19 mouse cellular contexts compared by ENCODE assay signal in the genomic region with DNA sequence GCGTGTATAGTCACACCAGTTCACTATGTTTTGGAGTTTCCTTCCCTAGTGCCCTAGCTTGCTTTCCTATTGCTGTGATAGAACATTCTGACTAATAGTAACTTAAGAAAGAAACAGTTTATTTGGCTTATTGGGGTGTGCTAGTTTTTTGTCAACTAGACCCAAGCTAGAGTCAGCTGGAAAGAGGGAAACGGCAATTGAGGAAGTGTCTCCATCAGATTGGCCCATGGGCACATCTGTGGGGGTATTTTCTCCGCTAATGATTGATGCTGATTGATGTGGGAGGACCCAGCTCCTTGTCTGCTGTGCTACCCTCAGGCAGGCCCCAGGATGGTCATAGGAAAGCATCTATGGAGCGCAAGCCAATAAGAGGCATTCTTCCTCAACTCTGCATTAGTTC. TPM values are rescaled to one million over a fixed set of nuclear protein-coding genes. Genes with fewer than 3 reads are reported as not detected.
DNase-seq lines count a peak whose midpoint lies in the region; ATAC-seq and TF ChIP-seq lines count a peak whose summit lies in the region.
"Had no signal": no experiment of that assay in that cellular context is flagged by ENCODE, and none has a peak within 500 bp of the region (broad histone marks: within the 10 kb centered on the region; RNA-seq: fewer than 3 reads in every experiment).

No protein-coding gene starts in this region.

- H3K9me3 ChIP-seq in hindbrain, postnatal 0 days (ENCODE audit: low read length) = no peaks in the 10 kb centered on the region
- H3K9me3 ChIP-seq: embryonic facial prominence, embryonic 13.5 days; embryonic facial prominence, embryonic 15.5 days; forebrain, embryonic 12.5 days had no signal

- H3K27me3 ChIP-seq in hindbrain, postnatal 0 days (ENCODE audit: insufficient read depth, low read length) = no peaks in the 10 kb centered on the region
- H3K27me3 ChIP-seq: embryonic facial prominence, embryonic 13.5 days; embryonic facial prominence, embryonic 15.5 days had no signal

- no peaks in the 10 kb centered on the region; the same call in 1 of the 2 replicates for H3K36me3 ChIP-seq in hindbrain, postnatal 0 days (ENCODE audit: insufficient read depth, low read length)
- H3K36me3 ChIP-seq: embryonic facial prominence, embryonic 13.5 days; embryonic facial prominence, embryonic 15.5 days; forebrain, embryonic 10.5 days; forebrain, embryonic 12.5 days had no signal

- intact Hi-C loops in left cerebral cortex, adult 2 months (cut with DNase I) = no loop called here
- intact Hi-C loops in left cerebral cortex, postnatal 4 days (cut with DNase I) = no loop called here

- peaks cover 4% of the 10 kb centered on the region for H3K4me1 ChIP-seq in cortical plate, adult 2 months (ENCODE audit: control insufficient read depth, insufficient read depth, low read length)
- no peaks in the 10 kb centered on the region; the same call in 1 of the 2 replicates for H3K4me1 ChIP-seq in hindbrain, postnatal 0 days (ENCODE audit: insufficient read depth, low read length)

- H3K9ac ChIP-seq in hindbrain, postnatal 0 days (replicated peaks; ENCODE audit: low read length) = no peak overlapping the region
- H3K9ac ChIP-seq: embryonic facial prominence, embryonic 13.5 days; embryonic facial prominence, embryonic 15.5 days; forebrain, embryonic 12.5 days had no signal

- TF ChIP-seq POLR2A in cortical plate, adult 2 months (IDR thresholded peaks at IDR 0.05; ENCODE audit: extremely low read depth, insufficient read depth, low read length) = no peak

- H3K4me2 ChIP-seq in hindbrain, postnatal 0 days (ENCODE audit: low read depth, low read length) = no peak overlapping the region
- H3K4me2 ChIP-seq: embryonic facial prominence, embryonic 13.5 days; embryonic facial prominence, embryonic 15.5 days; forebrain, embryonic 12.5 days had no signal

- TF ChIP-seq CTCF in left cerebral cortex, adult 2 months (IDR thresholded peaks at IDR 0.05) = no peak
- TF ChIP-seq CTCF in cortical plate, adult 2 months (IDR thresholded peaks at IDR 0.05; ENCODE audit: extremely low read depth, insufficient read depth, low read length) = no peak
- no peak for TF ChIP-seq CTCF in hindbrain, postnatal 0 days (IDR thresholded peaks at IDR 0.05; ENCODE audit: low read depth)

- ATAC-seq in megakaryocyte, adult 5-6 weeks (ENCODE audit: poor library complexity, severe bottlenecking) = 0 out of 2 replicates have a peak, but pooled peaks have one; percentile 17
- ATAC-seq in hindbrain, postnatal 0 days = no peak
- ATAC-seq: forebrain, embryonic 14.5 days; forebrain, embryonic 16.5 days had no signal

- H3K27ac ChIP-seq in left cerebral cortex, adult 2 months = peak overlapping the region; percentile 29
- H3K27ac ChIP-seq in cortical plate, adult 2 months (ENCODE audit: insufficient read depth, low read length) = peak overlapping the region; percentile 41; the same call in 1 of the 2 replicates
- no peak overlapping the region; the same call in 1 of the 2 replicates for H3K27ac ChIP-seq in hindbrain, postnatal 0 days
- H3K27ac ChIP-seq: embryonic facial prominence, embryonic 13.5 days; embryonic facial prominence, embryonic 15.5 days; forebrain, embryonic 10.5 days; forebrain, embryonic 12.5 days had no signal

- WGBS in hindbrain, postnatal 0 days = 85% methylated on average over 4 of the region's 4 CpGs

- no peak overlapping the region for H3K4me3 ChIP-seq in left cerebral cortex, adult 2 months
- no peak overlapping the region for H3K4me3 ChIP-seq in cortical plate, adult 2 months (ENCODE audit: insufficient read depth, low read length)
- H3K4me3 ChIP-seq in hindbrain, postnatal 0 days (ENCODE audit: low read length) = no peak overlapping the region
- H3K4me3 ChIP-seq: embryonic facial prominence, embryonic 13.5 days; embryonic facial prominence, embryonic 15.5 days; erythroblast, embryonic 14.5 days; forebrain, embryonic 10.5 days; forebrain, embryonic 12.5 days had no signal

- no peak for DNase-seq in left cerebral cortex, adult 2 months (ENCODE audit: extremely low spot score in 1 of 2, low spot score in 2 of 2)
- DNase-seq in left cerebral cortex, postnatal 4 days = no peak
- peak; percentile 26 for DNase-seq in MEL-GATA-1-ER (ENCODE audit: extremely low read depth, low read depth)
- no peak for DNase-seq in cerebellum, adult 9-10 months
- no peak for DNase-seq in hindbrain, postnatal 0 days (ENCODE audit: low spot score)
- no peak for DNase-seq in adrenal gland, postnatal 4 days (ENCODE audit: low spot score in 2 of 2)
- DNase-seq: cerebellum, adult 11 months; cerebellum, adult 18-20 months; cerebellum, adult 8-10 months; embryo, embryonic 11 days had no signal

RNA-seq across cellular contexts. Expression of a gene that starts 3.6 kb away (rescaled TPM):
- 100 to 1,000 TPM; 194 to 203 TPM for total RNA-seq in left cerebral cortex, adult 2 months (2021)
- 100 to 1,000 TPM; 206 to 207 TPM for total RNA-seq in left cerebral cortex, postnatal 4 days (2021)
- polyA plus RNA-seq in cortical plate, adult 2 months (2012; rRNA removed) = 78.6 and 79.3 TPM in 2 replicates
- 74.5 and 74.8 TPM in 2 replicates for total RNA-seq in megakaryocyte, adult 5-6 weeks (2015)
- total RNA-seq in megakaryocyte, adult 5-6 weeks (2017) = 52.2 and 66.5 TPM in 2 replicates
- total RNA-seq in hindbrain, postnatal 0 days (2014; rRNA removed) = 122 and 126 TPM in 2 replicates
- 47.7 and 48.9 TPM in 2 replicates for polyA plus RNA-seq in hindbrain, postnatal 0 days (2015; fragmentation: Nextera tagmentation; extraction: Ambion mirVana)
- total RNA-seq in adrenal gland, postnatal 4 days (2021) = 10 to 100 TPM; 41.0 to 43.4 TPM
